Mouse (Mus musculus) kidney, postnatal 0 days (tissue): Measurements from ENCODE around the gene Pdgfd. TPM values are rescaled to one million over a fixed set of nuclear protein-coding genes. Genes with fewer than 3 reads are reported as not detected.

Experiments used
- ATAC-seq: fragments of 200-750 bp; cut with Nextera tagmentation; replicated peaks from 2 replicates; pipeline ENCODE4 v1.8.0; 2017; ENCODE audit warnings: low read depth, moderate number of reproducible peaks, moderate TSS enrichment, moderate library complexity; ENCODE audit not compliant: low FRiP score
- DNase-seq: peaks from one replicate; pipeline ENCODE4 v3.0.0-alpha.2; 2016; ENCODE audit warnings: low spot score
- H3K27ac ChIP-seq: fragments of 300-500 bp; sonication (generic); 2 replicates; pipeline ENCODE4 v1.5.1; 2014; ENCODE audit warnings: mild to moderate bottlenecking
- H3K27me3 ChIP-seq: fragments of 300-500 bp; sonication (generic); 2 replicates; pipeline ENCODE4 v1.6.1; 2014; ENCODE audit warnings: low read length, mixed read lengths; ENCODE audit not compliant: insufficient read depth
- H3K36me3 ChIP-seq: fragments of 300-500 bp; sonication (generic); 2 replicates; pipeline ENCODE4 v1.6.1; 2014; ENCODE audit warnings: low read length, mixed read lengths; ENCODE audit not compliant: insufficient read depth
- H3K4me1 ChIP-seq: fragments of 300-500 bp; sonication (generic); replicated peaks from 2 replicates; pipeline ENCODE4 v1.6.1; 2014; ENCODE audit warnings: antibody characterized with exemption, low read length, mixed read lengths; ENCODE audit not compliant: insufficient read depth
- H3K4me2 ChIP-seq: fragments of 300-500 bp; sonication (generic); 2 replicates; pipeline ENCODE4 v1.6.1; 2014; ENCODE audit warnings: mild to moderate bottlenecking, low read length, moderate library complexity, mixed read lengths
- H3K4me3 ChIP-seq: fragments of 300-500 bp; sonication (generic); replicated peaks from 2 replicates; pipeline ENCODE4 v1.5.1; 2014; ENCODE audit warnings: low read depth, low read length
- H3K9ac ChIP-seq: fragments of 300-500 bp; sonication (generic); 2 replicates; pipeline ENCODE4 v1.6.1; 2014; ENCODE audit warnings: low read depth, low read length
- H3K9me3 ChIP-seq: fragments of 300-500 bp; sonication (generic); replicated peaks from 2 replicates; pipeline ENCODE4 v1.6.1; 2016; ENCODE audit warnings: low read length, inconsistent platforms, mixed read lengths
- CTCF ChIP-seq: IDR thresholded peaks from 2 replicates; pipeline ENCODE4 v1.5.1; 2016; ENCODE audit warnings: antibody characterized with exemption, low read depth, mild to moderate bottlenecking, moderate library complexity
- WGBS: fragments of 180-500 bp; shearing (Covaris S2); extraction: QIAGEN DNeasy Blood & Tissue Kit; methylation state at CpG from one replicate; pipeline ENCODE4 v1.1.7; 2014; 5-methylcytosine and 5-hydroxymethylcytosine counted together
- polyA plus RNA-seq: library from polyadenylated mRNA; unstranded; fragments of >200 nt; fragmentation: Nextera tagmentation; extraction: Ambion mirVana; gene quantifications from 2 replicates; pipeline ENCODE4 v1.2.1, GENCODE M21; 2015

Gene Pdgfd
- polyA plus RNA-seq, 1 experiment from 2014 or later = 21.5 TPM

DNA sequence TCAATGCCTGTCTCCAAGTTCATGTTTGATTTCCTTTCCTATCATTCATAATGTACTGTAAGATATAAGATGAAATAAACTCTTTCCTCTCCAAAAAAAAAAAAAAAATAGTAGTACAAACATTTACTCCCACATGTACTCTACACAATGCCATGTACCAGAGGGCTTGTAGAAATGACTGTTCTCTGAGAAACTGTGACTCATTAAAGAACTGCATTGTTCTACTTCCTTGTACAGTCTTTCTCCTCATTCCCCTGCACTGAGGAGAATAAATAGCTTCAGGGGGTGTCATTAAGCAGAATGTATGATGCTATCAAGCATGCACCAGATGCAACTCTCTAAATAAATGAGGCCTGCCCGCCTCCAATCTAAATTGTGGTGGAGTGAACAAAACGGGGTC, 130.2 kb downstream of the Pdgfd start:
- H3K27me3 ChIP-seq = no peaks in the 10 kb centered on the region
- H3K4me2 ChIP-seq = no peak overlapping the region
- H3K9ac ChIP-seq = no peak overlapping the region
- no peak for TF ChIP-seq CTCF
- H3K9me3 ChIP-seq = no peaks in the 10 kb centered on the region
- H3K4me3 ChIP-seq = no peak overlapping the region
- no peak for DNase-seq
- H3K36me3 ChIP-seq = no peaks in the 10 kb centered on the region
- WGBS = 75% methylated on average over 2 of the region's 2 CpGs
- no peak overlapping the region for H3K27ac ChIP-seq
- H3K4me1 ChIP-seq = no peaks in the 10 kb centered on the region
- ATAC-seq = no peak

DNA sequence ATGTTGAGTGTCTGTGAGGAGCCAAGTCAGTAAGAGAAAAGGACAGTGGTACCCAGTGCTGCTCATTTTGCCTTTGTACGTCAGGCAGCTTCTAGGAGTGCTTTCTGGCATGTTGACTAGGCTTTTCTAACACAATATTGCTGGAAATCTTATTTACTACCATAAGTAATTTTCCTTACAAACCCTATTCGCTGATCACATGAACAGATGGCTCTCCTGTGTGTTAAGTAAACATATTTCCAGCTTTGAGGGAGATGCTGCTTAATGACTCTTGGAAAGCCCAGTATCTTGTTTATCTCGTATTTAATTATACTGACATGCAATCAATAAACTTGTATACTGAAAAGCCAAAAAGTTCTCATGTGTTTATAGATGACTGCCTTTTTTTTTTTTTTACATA, 133.7 kb downstream of the Pdgfd start:
- WGBS = 61% methylated on average over 3 of the region's 3 CpGs
- H3K36me3 ChIP-seq = no peaks in the 10 kb centered on the region
- H3K4me3 ChIP-seq = no peak overlapping the region
- no peak overlapping the region for H3K27ac ChIP-seq
- no peaks in the 10 kb centered on the region for H3K9me3 ChIP-seq
- no peaks in the 10 kb centered on the region for H3K27me3 ChIP-seq
- no peak overlapping the region for H3K4me2 ChIP-seq
- H3K9ac ChIP-seq = no peak overlapping the region
- H3K4me1 ChIP-seq = no peaks in the 10 kb centered on the region
- DNase-seq (no peak), ATAC-seq (no peak)
- no peak for TF ChIP-seq CTCF

DNA sequence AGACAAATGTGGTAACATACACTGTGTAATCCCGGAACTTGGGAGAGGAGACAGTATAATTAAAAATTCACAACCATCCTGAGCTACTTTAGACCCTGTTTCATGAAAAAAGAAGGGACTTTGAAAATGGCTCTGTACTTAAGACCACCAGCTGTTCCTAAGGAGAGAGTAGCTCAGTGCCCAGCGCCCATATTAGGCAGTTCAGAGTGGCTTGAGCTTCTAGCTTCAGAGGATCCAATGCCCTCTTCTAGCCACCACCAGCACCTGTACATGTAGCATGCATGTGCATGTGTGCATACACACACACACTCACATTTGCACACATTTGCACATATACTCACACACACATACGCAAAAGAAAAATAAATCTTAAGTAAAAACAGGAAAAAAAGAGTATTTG, 136.2 kb downstream of the Pdgfd start:
- TF ChIP-seq CTCF = no peak
- Histone ChIP-seq H3K4me3 (no peak overlapping the region), H3K4me2 (no peak overlapping the region), H3K9ac (no peak overlapping the region), H3K27ac (no peak overlapping the region), H3K27me3 (no peaks in the 10 kb centered on the region), H3K9me3 (no peaks in the 10 kb centered on the region), H3K36me3 (no peaks in the 10 kb centered on the region), H3K4me1 (no peaks in the 10 kb centered on the region)
- DNase-seq = no peak
- ATAC-seq = no peak
- WGBS = 94% methylated on average over 3 of the region's 3 CpGs

DNA sequence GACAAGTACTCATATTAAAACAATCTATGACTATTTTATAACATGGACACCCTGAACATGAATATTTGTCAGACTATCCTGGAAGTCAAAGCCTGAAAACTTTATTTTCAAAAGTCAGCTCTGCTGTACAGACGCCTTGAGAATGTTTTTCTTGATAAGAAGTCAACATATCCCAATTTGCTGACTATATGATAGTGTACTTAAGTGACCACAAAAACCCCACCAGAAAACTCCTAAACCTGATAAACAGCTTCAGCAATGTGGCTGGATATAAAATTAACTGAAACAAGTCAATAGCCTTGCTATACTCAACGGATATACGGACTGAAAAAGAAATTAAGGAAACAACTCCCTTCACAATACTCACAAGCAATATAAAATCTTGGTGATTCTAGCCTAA, 137.5 kb downstream of the Pdgfd start:
- Histone ChIP-seq H3K4me1 (no peaks in the 10 kb centered on the region), H3K9ac (no peak overlapping the region), H3K9me3 (no peaks in the 10 kb centered on the region), H3K36me3 (no peaks in the 10 kb centered on the region), H3K27me3 (no peaks in the 10 kb centered on the region), H3K4me3 (no peak overlapping the region), H3K27ac (no peak overlapping the region), H3K4me2 (no peak overlapping the region)
- no peak for TF ChIP-seq CTCF
- no peak for DNase-seq
- no peak for ATAC-seq
- WGBS = 90% methylated on average over 3 of the region's 3 CpGs

DNA sequence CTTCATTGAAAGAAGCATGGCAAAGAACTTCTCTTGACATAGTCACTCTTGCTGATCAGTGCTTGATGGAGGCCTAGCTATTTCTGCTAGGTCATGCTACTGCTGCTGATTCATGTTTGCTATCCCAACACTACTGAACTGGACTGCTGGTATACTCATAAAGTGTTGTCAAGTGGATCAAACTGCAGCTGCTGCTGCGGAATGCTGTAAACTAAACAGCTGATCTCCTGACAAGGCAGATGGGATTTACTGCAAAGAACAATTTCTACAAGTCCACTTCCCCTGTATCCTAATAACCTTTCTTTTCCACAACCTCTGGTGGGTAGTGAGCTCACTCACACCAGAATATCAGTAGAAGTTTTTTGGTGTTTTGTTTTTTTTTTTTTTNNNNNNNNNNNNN, 148.7 kb downstream of the Pdgfd start:
- 40% methylated on average over 1 of the region's 1 CpGs for whole genome bisulfite sequencing
- H3K27me3 ChIP-seq = no peaks in the 10 kb centered on the region
- no peak overlapping the region for H3K4me3 ChIP-seq
- no peak for TF ChIP-seq CTCF
- H3K27ac ChIP-seq = no peak overlapping the region
- DNase-seq (peak; percentile 19), ATAC-seq (no peak)
- no peaks in the 10 kb centered on the region for H3K9me3 ChIP-seq
- no peaks in the 10 kb centered on the region for H3K36me3 ChIP-seq
- H3K4me2 ChIP-seq = no peak overlapping the region
- H3K9ac ChIP-seq = no peak overlapping the region
- no peaks in the 10 kb centered on the region for H3K4me1 ChIP-seq

DNA sequence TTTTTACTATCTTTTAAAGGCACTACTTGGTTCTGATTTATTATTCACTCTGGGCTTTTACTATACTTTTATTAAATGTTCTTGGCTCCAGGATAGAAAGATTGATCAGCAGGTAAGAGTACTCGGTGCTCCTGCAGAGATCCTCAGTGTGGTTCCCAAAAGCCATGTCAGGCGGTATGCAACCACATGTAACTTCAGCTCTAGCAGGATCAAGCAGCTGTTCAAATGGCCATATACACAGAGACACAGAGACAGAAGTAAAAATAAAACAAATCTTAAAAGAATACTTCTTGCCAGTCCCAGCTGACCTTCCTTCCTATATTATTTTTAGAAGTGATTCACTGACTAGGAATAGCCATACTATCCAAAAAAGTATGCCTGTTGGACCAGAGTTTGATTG, 157.0 kb downstream of the Pdgfd start:
- Histone ChIP-seq H3K36me3 (no peaks in the 10 kb centered on the region), H3K4me2 (no peak overlapping the region), H3K4me1 (no peaks in the 10 kb centered on the region), H3K27ac (no peak overlapping the region), H3K9me3 (no peaks in the 10 kb centered on the region), H3K4me3 (no peak overlapping the region), H3K27me3 (no peaks in the 10 kb centered on the region), H3K9ac (no peak overlapping the region)
- 85% methylated on average over 2 of the region's 2 CpGs for WGBS
- no peak for TF ChIP-seq CTCF
- ATAC-seq = no peak
- DNase-seq = no peak

GRCm38 (mm10) chr9:6333499-6333898, 165.1 kb downstream of the Pdgfd start:
- H3K4me2 ChIP-seq = no peak overlapping the region
- no peaks in the 10 kb centered on the region for H3K4me1 ChIP-seq
- no peak overlapping the region for H3K9ac ChIP-seq
- H3K27ac ChIP-seq = no peak overlapping the region
- TF ChIP-seq CTCF = no peak
- no peak overlapping the region for H3K4me3 ChIP-seq
- no peaks in the 10 kb centered on the region for H3K36me3 ChIP-seq
- no peaks in the 10 kb centered on the region for H3K9me3 ChIP-seq
- no peak for ATAC-seq
- H3K27me3 ChIP-seq = no peaks in the 10 kb centered on the region
- WGBS = 38% methylated on average over 1 of the region's 1 CpGs
- no peak for DNase-seq
